Mouse (Mus musculus) T-helper 17 cell (primary cell): ENCODE results near the gene Mrps7.

Experiments used
- in situ Hi-C, 2 experiments: fragments of 300-600 bp; cut with MboI, MseI; formaldehyde crosslinking; loops; 1 replicate in 1 of 2; 2 replicates in 1 of 2; pipeline ENCODE4 v1.15.1; 2025; ENCODE audit warnings: high pct_unique_total_duplicates in 2 of 2

Gene Mrps7

GRCm38 (mm10) chr11:115626824-115627616, 23.3 kb downstream of the Mrps7 start:
- in situ Hi-C loops: loop anchor here (25.0 kb wide), 2 partner anchors 1210 to 1685 kb away; partner anchors contain the start of genes Jmjd6 (in 1 of the 2), Mettl23 (in 1 of the 2) and Mxra7 (in 1 of the 2)

GRCm38 (mm10) chr11:115627705-115628464, 24.2 kb downstream of the Mrps7 start, which contains the start of gene Slc25a19:
Gene Slc25a19 (minus strand): TSS chr11:115628295.
- in situ Hi-C loops: loop anchor here (25.0 kb wide), 2 partner anchors 1209 to 1684 kb away; partner anchors contain the start of genes Jmjd6 (in 1 of the 2), Mettl23 (in 1 of the 2) and Mxra7 (in 1 of the 2)

GRCm38 (mm10) chr11:115628465-115629101, 24.9 kb downstream of the Mrps7 start:
- in situ Hi-C loops: loop anchor here (25.0 kb wide), 2 partner anchors 1209 to 1684 kb away; partner anchors contain the start of genes Jmjd6 (in 1 of the 2), Mettl23 (in 1 of the 2) and Mxra7 (in 1 of the 2)

DNA sequence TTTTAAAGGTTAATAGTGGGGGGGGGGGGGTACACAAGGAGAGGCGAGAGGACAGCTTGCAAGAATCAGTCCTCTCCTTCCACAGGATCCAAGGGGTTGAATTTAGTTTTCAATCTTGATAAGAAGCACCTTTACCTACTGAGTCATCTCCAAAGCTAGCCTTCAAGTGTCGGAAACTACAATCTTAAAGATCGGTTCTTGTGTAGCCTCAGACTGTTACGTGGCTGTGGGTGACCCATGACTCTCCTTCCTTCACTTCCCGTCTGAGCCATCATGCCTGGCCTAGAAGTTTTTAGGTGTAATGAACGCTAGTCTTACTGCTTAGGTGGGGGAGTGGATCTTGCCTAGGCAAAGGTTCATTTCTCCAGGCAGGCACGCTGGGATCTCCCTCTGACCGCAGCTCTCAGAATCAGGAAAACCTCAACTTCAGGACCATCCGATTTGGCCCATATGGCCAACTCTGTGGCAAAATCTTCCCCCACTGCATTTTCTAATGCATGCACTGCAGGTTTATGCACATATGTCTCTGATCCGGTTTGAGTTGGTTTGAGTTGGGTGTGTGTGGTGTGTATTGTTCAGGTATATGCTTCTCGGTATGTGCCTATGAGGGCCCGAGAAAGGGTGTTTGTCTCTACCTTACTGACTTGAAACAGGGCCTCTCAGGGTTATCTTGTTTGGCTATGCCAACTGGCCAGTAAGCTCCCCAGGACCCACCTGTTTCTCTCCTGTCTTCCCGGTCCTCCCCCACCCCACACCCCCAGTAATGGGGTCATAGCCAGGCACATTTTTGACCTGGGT, 26.2 kb downstream of the Mrps7 start:
- in situ Hi-C loops: loop anchor here (25.0 kb wide), 2 partner anchors 1207 to 1682 kb away; partner anchors contain the start of genes Jmjd6 (in 1 of the 2), Mettl23 (in 1 of the 2) and Mxra7 (in 1 of the 2)

DNA sequence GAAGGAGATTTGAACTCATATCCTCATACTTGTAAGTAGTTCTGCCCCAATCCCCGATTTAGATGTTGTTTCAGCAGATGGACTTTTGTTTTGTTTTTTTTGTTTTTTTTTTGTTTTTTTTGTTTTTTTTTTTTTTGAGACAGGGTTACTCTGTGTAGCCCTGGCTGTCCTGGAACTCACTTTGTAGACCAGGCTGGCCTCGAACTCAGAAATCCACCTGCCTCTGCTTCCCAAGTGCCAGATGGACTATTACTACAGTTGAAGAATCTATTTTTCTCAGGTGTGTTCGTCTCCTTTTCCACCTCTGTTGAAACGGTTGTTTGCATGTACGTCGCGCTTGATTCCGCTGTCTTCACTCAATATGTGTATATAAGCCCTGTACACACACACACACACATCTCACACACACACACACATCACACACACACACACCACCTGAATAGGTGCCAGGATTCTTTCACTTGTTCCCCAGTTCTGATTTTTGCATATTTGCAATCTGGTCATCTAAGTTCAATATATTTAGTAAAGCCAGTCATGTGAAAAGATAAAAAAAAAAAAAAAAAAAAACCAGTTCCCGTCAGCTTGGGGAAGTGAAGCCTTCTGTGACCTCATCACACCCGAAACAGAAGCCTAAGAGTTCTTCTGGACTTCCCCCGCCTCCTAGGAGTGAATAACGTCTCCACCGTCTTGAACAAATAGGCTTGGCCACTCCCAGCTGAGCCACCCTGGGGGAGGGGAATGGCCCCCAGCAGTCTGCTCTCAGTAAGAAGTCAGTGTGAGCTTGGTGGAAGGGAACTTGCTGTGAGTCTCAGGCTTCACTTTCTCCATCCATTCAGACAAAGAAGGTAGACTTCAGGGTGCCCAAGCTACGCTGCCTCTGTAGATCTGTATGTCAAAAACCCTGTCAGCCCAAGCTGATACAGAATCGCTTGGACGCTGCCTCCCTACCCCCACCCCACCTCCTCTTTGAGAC, 27.1 kb downstream of the Mrps7 start:
- in situ Hi-C loops: loop anchor here (25.0 kb wide), 2 partner anchors 1206 to 1681 kb away; partner anchors contain the start of genes Jmjd6 (in 1 of the 2), Mettl23 (in 1 of the 2) and Mxra7 (in 1 of the 2)

GRCm38 (mm10) chr11:115631505-115631890, 27.8 kb downstream of the Mrps7 start:
- in situ Hi-C loops: loop anchor here (25.0 kb wide), 2 partner anchors 1206 to 1681 kb away; partner anchors contain the start of genes Jmjd6 (in 1 of the 2), Mettl23 (in 1 of the 2) and Mxra7 (in 1 of the 2)

DNA sequence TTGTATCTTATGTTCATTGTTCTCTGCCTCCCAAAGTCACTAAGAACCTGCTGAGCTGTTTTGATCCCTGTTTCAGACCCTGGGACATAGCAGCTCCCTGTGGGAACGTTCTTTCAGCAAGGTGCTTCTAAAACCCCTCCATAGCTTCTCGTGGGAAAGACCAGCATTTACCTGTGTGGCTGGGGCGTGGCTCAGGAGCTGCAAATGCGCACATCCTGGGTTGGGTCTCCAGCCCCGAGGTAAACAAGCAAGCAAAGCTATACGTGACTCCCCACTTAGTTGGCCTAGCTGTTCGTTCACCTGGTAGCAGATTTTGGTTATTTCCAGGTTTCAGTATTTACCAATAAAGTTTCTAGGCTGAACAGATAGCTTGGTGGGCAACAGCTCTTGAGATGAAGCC, 28.5 kb downstream of the Mrps7 start:
- in situ Hi-C loops: loop anchor here (25.0 kb wide), 2 partner anchors 1205 to 1680 kb away; partner anchors contain the start of genes Jmjd6 (in 1 of the 2), Mettl23 (in 1 of the 2) and Mxra7 (in 1 of the 2)

DNA sequence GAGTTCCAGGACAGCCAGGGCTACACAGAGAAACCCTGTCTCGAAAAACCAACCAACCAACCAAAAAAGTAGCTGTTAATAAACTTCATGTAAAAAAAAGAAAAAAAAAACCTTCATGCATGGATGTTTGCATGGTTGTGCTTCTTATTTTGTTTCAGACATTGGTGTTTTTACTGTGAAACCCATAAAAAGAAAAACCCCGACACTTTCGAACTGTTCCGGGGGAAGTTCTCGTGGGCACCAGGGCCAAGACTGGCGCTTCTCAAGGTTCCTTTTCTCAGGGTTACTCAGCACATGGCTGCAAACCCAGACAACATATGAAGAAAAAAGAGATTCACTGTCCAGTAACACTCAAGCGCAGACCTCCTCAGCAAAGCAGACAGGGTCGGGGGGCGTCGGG, 29.1 kb downstream of the Mrps7 start:
- in situ Hi-C loops: loop anchor here (25.0 kb wide), 2 partner anchors 1204 to 1679 kb away; partner anchors contain the start of genes Jmjd6 (in 1 of the 2), Mettl23 (in 1 of the 2) and Mxra7 (in 1 of the 2)

DNA sequence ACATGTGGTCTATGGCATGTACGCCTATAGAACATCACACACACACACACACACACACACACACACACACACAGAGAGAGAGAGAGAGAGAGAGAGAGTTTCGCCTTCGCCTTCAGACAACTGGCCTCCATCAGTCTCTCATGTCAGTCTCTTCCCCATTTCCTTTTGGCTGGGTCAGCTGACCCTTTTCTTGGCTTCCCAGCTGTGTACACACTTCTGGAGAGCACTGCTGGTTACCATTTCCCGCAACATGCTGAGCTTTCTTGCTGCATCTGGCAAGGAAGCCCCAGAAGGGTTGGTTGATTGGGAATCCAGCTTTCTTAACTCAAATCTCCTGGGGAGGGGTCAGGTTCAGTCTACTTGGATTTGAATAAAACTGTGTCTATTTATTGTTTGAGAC, 30.4 kb downstream of the Mrps7 start:
- in situ Hi-C loops: loop anchor here (25.0 kb wide), 2 partner anchors 1203 to 1678 kb away; partner anchors contain the start of genes Jmjd6 (in 1 of the 2), Mettl23 (in 1 of the 2) and Mxra7 (in 1 of the 2)

DNA sequence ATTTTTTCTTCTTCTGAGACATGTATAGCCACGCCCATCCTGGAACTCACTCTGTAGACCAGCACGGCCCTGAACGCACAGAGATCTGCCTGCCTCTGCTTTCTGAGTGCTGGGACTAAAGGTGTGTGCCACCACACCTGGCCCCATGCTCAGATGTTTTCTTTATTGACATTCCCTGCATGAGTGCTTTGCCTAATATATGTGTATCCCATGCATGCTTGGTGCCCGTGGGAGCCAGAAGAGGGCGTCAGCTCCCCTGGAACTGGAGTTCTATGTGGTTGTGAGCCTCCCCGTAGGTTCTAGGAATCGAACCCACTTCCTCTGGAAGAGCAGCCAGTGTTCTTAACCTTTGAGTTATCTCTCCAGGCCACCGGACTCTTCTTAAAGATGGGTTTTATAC, 31.3 kb downstream of the Mrps7 start:
- in situ Hi-C loops: loop anchor here (25.0 kb wide), 2 partner anchors 1202 to 1677 kb away; partner anchors contain the start of genes Jmjd6 (in 1 of the 2), Mettl23 (in 1 of the 2) and Mxra7 (in 1 of the 2)

- in situ Hi-C loops: loop anchor here (25.0 kb wide), 2 partner anchors 1202 to 1677 kb away; partner anchors contain the start of genes Jmjd6 (in 1 of the 2), Mettl23 (in 1 of the 2) and Mxra7 (in 1 of the 2)
Observed at GRCm38 (mm10) chr11:115635484-115635883, 31.8 kb downstream of the Mrps7 start.

DNA sequence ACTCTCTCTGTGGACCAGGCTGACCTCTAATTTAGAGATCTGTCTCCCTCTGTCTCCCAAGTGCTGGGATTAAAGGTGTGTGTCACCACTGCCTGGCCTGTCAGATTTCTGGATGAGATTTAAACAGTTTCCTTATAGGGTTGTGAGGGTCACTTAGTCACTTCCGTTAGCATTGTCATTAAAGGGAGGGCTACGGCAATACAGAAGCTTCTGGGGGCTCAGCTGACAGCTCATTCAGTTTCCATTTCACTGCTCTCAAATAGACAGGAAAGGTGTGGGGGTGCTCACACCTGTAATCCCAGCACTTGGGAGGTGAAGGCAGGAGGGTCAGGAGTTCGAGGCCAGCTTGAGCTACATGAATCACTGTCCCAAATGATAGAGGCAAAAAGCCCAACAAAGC, 33.2 kb downstream of the Mrps7 start:
- in situ Hi-C loops: loop anchor here (25.0 kb wide), 2 partner anchors 1200 to 1675 kb away; partner anchors contain the start of genes Jmjd6 (in 1 of the 2), Mettl23 (in 1 of the 2) and Mxra7 (in 1 of the 2)

DNA sequence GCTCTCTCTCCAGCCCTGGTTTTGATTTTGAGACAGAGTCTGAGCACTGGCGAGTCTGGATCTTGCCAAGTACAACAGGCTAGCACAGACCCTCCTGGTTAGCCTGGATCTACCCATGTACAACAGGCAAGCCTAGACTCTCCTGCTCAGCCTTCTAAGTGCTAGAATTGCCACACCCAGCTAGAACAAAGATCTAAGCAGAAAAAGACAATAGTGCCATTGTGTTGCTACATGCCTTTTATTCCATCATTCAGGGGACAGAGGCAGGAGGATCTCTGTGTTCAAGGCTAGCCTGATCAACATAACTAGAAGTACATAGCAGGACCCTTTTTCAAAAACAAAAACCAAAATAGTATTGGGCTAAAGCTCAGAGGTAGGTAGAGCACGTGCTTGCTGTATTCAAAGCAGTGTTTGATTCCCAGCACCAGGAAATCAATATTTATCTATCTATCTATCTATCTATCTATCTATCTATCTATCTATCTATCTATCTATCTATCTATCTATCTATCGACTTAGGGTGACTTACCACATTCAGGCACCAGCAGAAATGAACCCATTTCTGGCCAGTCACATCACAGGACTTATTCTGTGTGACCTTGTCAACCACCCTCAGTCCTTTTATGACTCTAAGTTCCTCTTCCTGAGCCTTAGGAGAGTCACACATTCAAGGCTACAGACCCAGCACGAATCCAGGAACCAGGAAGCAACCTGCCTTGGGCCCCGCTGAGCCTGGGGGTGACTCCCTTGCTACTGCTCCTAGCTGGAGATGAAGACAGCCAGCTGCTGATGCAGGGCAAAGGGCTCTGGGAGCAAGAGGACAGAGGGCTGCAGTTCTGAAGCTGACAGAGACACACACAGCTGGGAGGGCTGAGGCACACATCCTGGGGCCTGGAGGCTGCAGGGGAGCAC, 35.0 kb downstream of the Mrps7 start:
- in situ Hi-C loops: loop anchor here (25.0 kb wide), 2 partner anchors 1199 to 1674 kb away; partner anchors contain the start of genes Jmjd6 (in 1 of the 2), Mettl23 (in 1 of the 2) and Mxra7 (in 1 of the 2)

DNA sequence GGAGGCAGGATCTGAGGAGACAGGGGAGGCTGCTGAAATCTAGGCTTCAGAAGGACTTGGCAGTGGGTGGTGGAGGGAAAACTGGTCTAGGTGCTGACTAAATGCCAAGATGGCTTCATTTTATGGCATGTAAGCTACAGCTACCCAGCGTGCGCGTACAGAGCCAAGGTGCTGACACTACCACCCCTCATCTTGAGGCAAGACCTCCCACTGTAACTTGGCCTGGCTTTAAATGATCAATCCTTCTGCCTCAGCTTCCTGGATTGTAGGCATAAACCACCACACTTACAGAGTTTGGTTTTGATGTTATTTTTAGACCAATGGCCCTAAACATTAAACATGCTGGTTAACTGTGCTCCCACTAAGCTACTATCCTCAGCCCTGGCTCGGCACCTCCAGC, 35.8 kb downstream of the Mrps7 start:
- in situ Hi-C loops: loop anchor here (25.0 kb wide), 2 partner anchors 1198 to 1673 kb away; partner anchors contain the start of genes Jmjd6 (in 1 of the 2), Mettl23 (in 1 of the 2) and Mxra7 (in 1 of the 2)

DNA sequence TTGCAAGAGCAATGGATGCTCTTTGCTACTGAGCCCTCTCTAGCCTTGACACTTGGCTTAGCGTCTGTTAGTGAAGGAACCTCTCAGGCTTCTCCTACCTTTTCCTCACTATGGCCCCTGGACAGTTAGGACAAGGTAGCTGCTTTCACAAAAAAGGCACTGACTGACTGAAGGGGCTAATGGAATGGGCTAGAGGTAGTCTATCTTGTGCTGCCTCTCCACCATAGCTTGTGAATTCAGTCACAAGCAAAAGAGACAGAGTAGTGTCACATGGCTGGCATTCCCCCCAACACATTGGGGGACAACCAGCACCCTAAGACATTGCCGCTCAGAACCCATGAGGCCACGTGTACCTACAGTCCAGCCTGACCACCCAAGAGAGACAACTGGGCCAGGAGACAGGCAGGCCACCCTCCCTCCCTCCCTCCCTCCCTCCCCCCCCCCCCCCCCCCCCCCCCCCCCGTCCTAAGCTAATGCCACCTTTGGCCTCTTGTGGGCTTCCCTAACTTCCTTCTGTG, 36.6 kb downstream of the Mrps7 start:
- in situ Hi-C loops: loop anchor here (5.0 to 25.0 kb wide), 4 partner anchors 54 to 1672 kb away; partner anchors contain the start of genes Caskin2 (in 1 of the 2), Jmjd6 (in 1 of the 2), Mettl23 (in 1 of the 2) and Mxra7 (in 1 of the 2)
